Mouse (Mus musculus) myocyte (in vitro differentiated cells): ENCODE measurements around the gene Ppp1r21. TPM values are rescaled to one million over a fixed set of nuclear protein-coding genes. Genes with fewer than 3 reads are reported as not detected.

Experiments used
- H3K27me3 ChIP-seq: one replicate; pipeline ENCODE4 v1.6.1; 2011; ENCODE audit not compliant: control insufficient read depth, insufficient read depth, insufficient read length
- H3K36me3 ChIP-seq: one replicate; pipeline ENCODE4 v1.6.1; 2011; ENCODE audit not compliant: control insufficient read depth, insufficient read depth
- H3K4me2 ChIP-seq: one replicate; pipeline ENCODE4 v1.6.1; 2011; ENCODE audit warnings: low read depth, control low read depth
- H3K4me3 ChIP-seq: one replicate; pipeline ENCODE4 v1.5.1; 2011; ENCODE audit warnings: mild to moderate bottlenecking, control low read depth, moderate library complexity
- H3K79me2 ChIP-seq: one replicate; pipeline ENCODE4 v1.6.1; 2011; ENCODE audit not compliant: control insufficient read depth, insufficient read depth
- H3ac ChIP-seq: one replicate; pipeline ENCODE4 v1.6.1; 2011; ENCODE audit not compliant: control insufficient read depth, insufficient read length
- CEBPB ChIP-seq: IDR thresholded peaks from 2 replicates; pipeline ENCODE4 v1.6.1; 2011; ENCODE audit warnings: mild to moderate bottlenecking, moderate library complexity; ENCODE audit not compliant: poor library complexity, insufficient read depth, severe bottlenecking
- E2F4 ChIP-seq: IDR thresholded peaks from one replicate; pipeline ENCODE4 v1.6.1; 2011; ENCODE audit warnings: mild to moderate bottlenecking, control low read depth, moderate library complexity; ENCODE audit not compliant: insufficient read depth
- MAX ChIP-seq: IDR thresholded peaks from one replicate; pipeline ENCODE4 v1.6.1; 2011; ENCODE audit warnings: low read depth, mild to moderate bottlenecking, control low read depth
- MYOD1 ChIP-seq, 3 experiments: IDR thresholded peaks; one replicate each; pipeline ENCODE4 v1.6.1; 2011; ENCODE audit warnings: control low read depth in 2 of 3, low read depth in 2 of 3, mild to moderate bottlenecking in 2 of 3, moderate library complexity in 1 of 3; ENCODE audit not compliant: insufficient read length in 2 of 3, control insufficient read depth in 1 of 3
- MYOG ChIP-seq, 3 experiments: IDR thresholded peaks; one replicate each; pipeline ENCODE4 v1.6.1; 2011; ENCODE audit warnings: control low read depth in 2 of 3, low read depth in 2 of 3, mild to moderate bottlenecking in 2 of 3; ENCODE audit not compliant: insufficient read length in 2 of 3, control insufficient read depth in 1 of 3, insufficient read depth in 1 of 3
- POLR2A ChIP-seq: IDR thresholded peaks from one replicate; pipeline ENCODE4 v1.6.1; 2011; ENCODE audit warnings: low read depth, mild to moderate bottlenecking, control low read depth, moderate library complexity; ENCODE audit not compliant: insufficient read length
- POLR2AphosphoS2 ChIP-seq: IDR thresholded peaks from one replicate; pipeline ENCODE4 v1.6.1; 2011; ENCODE audit warnings: low read depth, control low read depth; ENCODE audit not compliant: insufficient read length
- REST ChIP-seq: IDR thresholded peaks from one replicate; pipeline ENCODE4 v1.6.1; 2011; ENCODE audit warnings: mild to moderate bottlenecking, control low read depth, moderate library complexity; ENCODE audit not compliant: insufficient read depth, insufficient read length
- SRF ChIP-seq: IDR thresholded peaks from one replicate; pipeline ENCODE4 v1.6.1; 2011; ENCODE audit warnings: low read depth; ENCODE audit not compliant: control insufficient read depth, insufficient read length
- TCF12 ChIP-seq: IDR thresholded peaks from one replicate; pipeline ENCODE4 v1.6.1; 2011; ENCODE audit warnings: mild to moderate bottlenecking, control low read depth; ENCODE audit not compliant: poor library complexity, insufficient read depth, severe bottlenecking
- TCF3 ChIP-seq: IDR thresholded peaks from one replicate; pipeline ENCODE4 v1.6.1; 2011; ENCODE audit warnings: low read depth, control low read depth; ENCODE audit not compliant: insufficient read length
- USF1 ChIP-seq: IDR thresholded peaks from one replicate; pipeline ENCODE4 v1.6.1; 2011; ENCODE audit warnings: low read depth, mild to moderate bottlenecking, control low read depth, moderate library complexity
- polyA plus RNA-seq: library from polyadenylated mRNA; unstranded; fragments of >200 nt; fragmentation: generic; extraction: Trizol; gene quantifications from one replicate; pipeline ENCODE4 v1.2.1, GENCODE M21; 2012; ENCODE audit warnings: missing spikeins

Gene Ppp1r21
- polyA plus RNA-seq, 1 experiment: 11.5 TPM

GRCm38 (mm10) chr17:88505275-88505723 is 24.6 kb upstream of the Ppp1r21 start:
- H3ac ChIP-seq: no peak overlapping the region
- no peaks in the 10 kb centered on the region for H3K27me3 ChIP-seq
- no peaks in the 10 kb centered on the region for H3K79me2 ChIP-seq
- no peak overlapping the region for H3K4me3 ChIP-seq
- no peaks in the 10 kb centered on the region for H3K36me3 ChIP-seq
- TF ChIP-seq MAX (no peak), USF1 (no peak), CEBPB (no peak), POLR2A (no peak), MYOG (IDR thresholded peaks at IDR 0.05; ENCODE audit: control insufficient read depth in 1 of 3, insufficient read depth in 1 of 3, insufficient read length in 2 of 3, low read depth in 2 of 3) (no peak)
- no peak overlapping the region for H3K4me2 ChIP-seq

GRCm38 (mm10) chr17:88505941-88506340 is 24.0 kb upstream of the Ppp1r21 start:
- H3K4me3 ChIP-seq: no peak overlapping the region
- H3K27me3 ChIP-seq: no peaks in the 10 kb centered on the region
- H3ac ChIP-seq: no peak overlapping the region
- no peaks in the 10 kb centered on the region for H3K79me2 ChIP-seq
- no peak overlapping the region for H3K4me2 ChIP-seq
- H3K36me3 ChIP-seq: no peaks in the 10 kb centered on the region
- TF ChIP-seq POLR2AphosphoS2: no peak
- no peak for TF ChIP-seq REST
- TF ChIP-seq TCF12: no peak
- no peak for TF ChIP-seq MAX
- no peak for TF ChIP-seq POLR2A
- no peak for TF ChIP-seq SRF
- TF ChIP-seq USF1: no peak
- no peak for TF ChIP-seq TCF3

- TF ChIP-seq USF1 (no peak), POLR2AphosphoS2 (no peak), MYOD1 (IDR thresholded peaks at IDR 0.05; ENCODE audit: control insufficient read depth in 1 of 3, insufficient read length in 2 of 3, low read depth in 2 of 3) (no peak), TCF12 (no peak), REST (no peak), TCF3 (no peak), E2F4 (no peak), POLR2A (no peak), CEBPB (no peak), MAX (no peak), MYOG (IDR thresholded peaks at IDR 0.05; ENCODE audit: control insufficient read depth in 1 of 3, insufficient read depth in 1 of 3, insufficient read length in 2 of 3, low read depth in 2 of 3) (no peak), SRF (no peak)
- H3K4me3 ChIP-seq: no peak overlapping the region
- H3K27me3 ChIP-seq: no peaks in the 10 kb centered on the region
- H3ac ChIP-seq: no peak overlapping the region
- H3K36me3 ChIP-seq: no peaks in the 10 kb centered on the region
- no peaks in the 10 kb centered on the region for H3K79me2 ChIP-seq
- H3K4me2 ChIP-seq: no peak overlapping the region
Observed at GRCm38 (mm10) chr17:88507376-88507775, 22.5 kb upstream of the Ppp1r21 start.

- Histone ChIP-seq H3K79me2 (no peaks in the 10 kb centered on the region), H3K27me3 (no peaks in the 10 kb centered on the region), H3K4me3 (peak overlapping the region; percentile 2), H3ac (no peak overlapping the region), H3K36me3 (no peaks in the 10 kb centered on the region), H3K4me2 (peak overlapping the region; percentile 74)
- TF ChIP-seq E2F4 (no peak), USF1 (no peak), POLR2AphosphoS2 (no peak), SRF (no peak), TCF3 (no peak), REST (no peak), CEBPB (no peak), MAX (no peak), POLR2A (no peak)
Observed at GRCm38 (mm10) chr17:88508846-88509508, 20.9 kb upstream of the Ppp1r21 start.

DNA sequence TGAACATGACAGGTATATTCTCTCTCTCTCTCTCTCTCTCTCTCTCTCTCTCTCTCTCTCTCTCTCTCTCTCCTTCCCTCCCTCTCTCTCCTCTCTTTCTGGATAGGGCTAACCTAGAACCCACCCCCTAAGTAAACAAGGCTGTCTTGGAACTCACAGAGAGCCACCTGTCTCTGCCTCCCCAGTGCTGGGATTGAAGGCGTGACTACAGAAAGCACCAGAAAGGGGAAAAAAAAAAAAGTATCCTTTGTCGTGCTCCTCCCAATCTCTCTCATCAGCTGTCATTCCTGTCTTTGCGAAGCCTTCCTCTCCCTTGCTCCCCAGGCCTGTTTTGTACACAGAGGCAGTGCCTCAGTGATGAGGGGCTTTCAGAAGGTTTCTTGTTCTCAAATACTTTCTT is 19.9 kb upstream of the Ppp1r21 start:
- no peak for TF ChIP-seq POLR2AphosphoS2
- no peak for TF ChIP-seq E2F4
- no peak for TF ChIP-seq CEBPB
- TF ChIP-seq USF1: no peak
- no peak for TF ChIP-seq MYOD1 (IDR thresholded peaks at IDR 0.05; ENCODE audit: control insufficient read depth in 1 of 3, insufficient read length in 2 of 3, low read depth in 2 of 3)
- no peak for TF ChIP-seq MAX
- TF ChIP-seq TCF3: no peak
- no peak for TF ChIP-seq TCF12
- no peak for TF ChIP-seq MYOG (IDR thresholded peaks at IDR 0.05; ENCODE audit: control insufficient read depth in 1 of 3, insufficient read depth in 1 of 3, insufficient read length in 2 of 3, low read depth in 2 of 3)
- TF ChIP-seq SRF: no peak
- no peak for TF ChIP-seq POLR2A
- TF ChIP-seq REST: no peak
- H3K4me3 ChIP-seq: no peak overlapping the region
- H3K27me3 ChIP-seq: no peaks in the 10 kb centered on the region
- no peak overlapping the region for H3ac ChIP-seq
- no peak overlapping the region for H3K4me2 ChIP-seq
- H3K36me3 ChIP-seq: no peaks in the 10 kb centered on the region
- H3K79me2 ChIP-seq: no peaks in the 10 kb centered on the region

GRCm38 (mm10) chr17:88511095-88511551 is 18.8 kb upstream of the Ppp1r21 start:
- Histone ChIP-seq H3K4me2 (no peak overlapping the region), H3K27me3 (no peaks in the 10 kb centered on the region), H3ac (no peak overlapping the region), H3K4me3 (no peak overlapping the region), H3K79me2 (no peaks in the 10 kb centered on the region), H3K36me3 (no peaks in the 10 kb centered on the region)
- TF ChIP-seq MYOD1 (IDR thresholded peaks at IDR 0.05; ENCODE audit: control insufficient read depth in 1 of 3, insufficient read length in 2 of 3, low read depth in 2 of 3): no peak
- no peak for TF ChIP-seq TCF12
- TF ChIP-seq POLR2AphosphoS2: no peak
- no peak for TF ChIP-seq SRF
- no peak for TF ChIP-seq REST
- TF ChIP-seq E2F4: no peak
- TF ChIP-seq TCF3: no peak
- no peak for TF ChIP-seq POLR2A
- TF ChIP-seq MAX: no peak
